Mouse (Mus musculus) CD4-positive, CD25-positive, alpha-beta regulatory T cell, adult 4 months (primary cell): Measurements from ENCODE around the gene Gm867. TPM values are rescaled to one million over a fixed set of nuclear protein-coding genes. Genes with fewer than 3 reads are reported as not detected.

Source experiments
- ATAC-seq: one replicate; pipeline ENCODE4 v1.8.0; 2017
- polyA plus RNA-seq, 2 experiments: library from polyadenylated mRNA; unstranded; fragments of 100-300 nt; shearing (Covaris generic); gene quantifications; one replicate each; pipeline ENCODE4 v1.2.1; 2017

Gm867 gene
- polyA plus RNA-seq, 2 experiments from 2014 or later = 0.27 TPM; not detected in 1

- no peak for ATAC-seq
Observed at GRCm38 (mm10) chr10:75936909-75937667, 3.4 kb downstream of the Gm867 start.

- peak; percentile 74 for ATAC-seq
Observed at GRCm38 (mm10) chr10:75935680-75936541, 4.6 kb downstream of the Gm867 start, which contains the start of gene Mmp11. Gene Mmp11, minus strand, starts transcription at chr10:75936496.

DNA sequence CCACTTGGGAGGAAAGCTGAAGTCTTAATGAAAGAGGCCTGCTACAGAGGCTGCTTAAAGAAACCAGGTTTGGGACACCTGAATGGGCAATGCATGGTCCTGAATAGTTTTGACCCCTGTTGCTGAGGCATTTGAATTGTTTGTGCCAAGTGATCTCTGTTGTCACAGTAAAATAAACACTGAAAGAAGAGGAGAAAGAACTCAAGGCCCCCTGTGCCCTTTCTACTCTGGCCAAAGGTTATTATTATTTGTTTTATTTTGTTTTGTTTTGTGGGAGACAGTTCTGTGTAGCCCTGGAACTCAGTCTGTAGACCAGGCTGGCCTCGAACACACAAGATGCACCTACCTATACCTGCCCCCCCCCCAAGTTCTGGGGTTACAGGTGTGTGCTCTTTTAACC, 5.5 kb downstream of the Gm867 start:
- ATAC-seq = no peak

DNA sequence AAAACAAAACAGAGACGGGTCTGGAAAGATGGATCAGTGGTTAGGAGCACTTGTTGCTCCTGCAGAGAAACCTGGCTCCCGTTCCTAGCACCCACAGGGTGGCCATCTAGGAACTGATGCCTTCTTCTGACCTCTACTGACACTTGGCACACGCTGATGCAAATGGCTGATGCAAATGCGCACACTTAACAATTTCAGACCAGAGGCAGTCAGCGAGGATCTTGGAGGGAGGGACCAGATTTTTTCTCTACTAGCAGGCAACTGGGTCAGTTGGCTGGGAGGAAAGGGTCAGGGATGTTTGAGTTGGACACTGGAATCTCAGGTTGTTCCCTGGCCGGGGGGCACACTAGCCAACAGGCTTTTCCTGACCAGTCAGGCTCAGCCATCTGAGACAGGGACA, 7.6 kb downstream of the Gm867 start, which contains the start of gene Chchd10:
TSS of gene Chchd10 (plus strand) at position 240 of the 400 bp plus-strand sequence.
- ATAC-seq = no peak

GRCm38 (mm10) chr10:75932081-75932678, 8.3 kb downstream of the Gm867 start:
- ATAC-seq = peak; percentile 51

DNA sequence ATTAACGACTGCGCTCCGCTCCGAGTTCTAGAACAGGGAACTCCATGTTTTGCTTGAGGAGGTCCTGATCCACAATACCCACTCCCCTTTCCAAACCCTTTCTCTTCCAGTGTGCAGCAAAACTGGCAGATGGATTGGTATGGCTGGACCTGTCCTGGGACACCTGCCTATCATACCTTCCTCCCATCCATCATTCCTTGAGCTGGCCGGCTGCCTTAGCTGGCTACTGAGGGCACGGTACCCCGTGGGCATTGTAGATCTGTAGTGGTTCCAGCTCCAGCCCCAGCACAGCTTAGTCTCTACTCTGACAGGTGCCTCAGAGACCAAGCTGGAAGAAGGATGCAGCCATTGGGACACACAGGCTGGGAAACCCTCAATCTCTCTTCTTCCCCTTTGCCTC, 9.2 kb downstream of the Gm867 start:
- no peak for ATAC-seq

GRCm38 (mm10) chr10:75930304-75930703, 10.2 kb downstream of the Gm867 start:
- no peak for ATAC-seq

DNA sequence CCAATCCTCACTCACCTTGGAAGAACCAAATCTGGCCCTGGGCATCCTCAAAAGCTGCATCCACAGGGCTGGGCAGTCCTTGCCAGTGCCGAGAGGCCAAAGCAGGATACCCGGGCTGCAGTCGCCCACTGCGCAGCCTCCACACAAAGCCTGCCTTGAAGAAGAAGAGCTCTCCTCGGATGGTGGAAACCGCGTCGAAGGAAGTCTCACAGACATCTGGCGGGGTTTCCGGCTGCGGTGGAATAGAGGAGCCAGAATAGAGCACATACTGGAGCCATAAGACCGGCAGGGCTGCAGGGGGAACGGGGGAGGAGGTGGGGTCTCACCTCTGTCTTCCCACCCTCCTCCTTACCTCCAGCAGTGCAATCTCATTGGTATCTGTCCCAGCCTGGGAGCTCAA, 14.1 kb downstream of the Gm867 start:
- no peak for ATAC-seq

- ATAC-seq = no peak
Observed at GRCm38 (mm10) chr10:75924324-75924723, 16.1 kb downstream of the Gm867 start.

DNA sequence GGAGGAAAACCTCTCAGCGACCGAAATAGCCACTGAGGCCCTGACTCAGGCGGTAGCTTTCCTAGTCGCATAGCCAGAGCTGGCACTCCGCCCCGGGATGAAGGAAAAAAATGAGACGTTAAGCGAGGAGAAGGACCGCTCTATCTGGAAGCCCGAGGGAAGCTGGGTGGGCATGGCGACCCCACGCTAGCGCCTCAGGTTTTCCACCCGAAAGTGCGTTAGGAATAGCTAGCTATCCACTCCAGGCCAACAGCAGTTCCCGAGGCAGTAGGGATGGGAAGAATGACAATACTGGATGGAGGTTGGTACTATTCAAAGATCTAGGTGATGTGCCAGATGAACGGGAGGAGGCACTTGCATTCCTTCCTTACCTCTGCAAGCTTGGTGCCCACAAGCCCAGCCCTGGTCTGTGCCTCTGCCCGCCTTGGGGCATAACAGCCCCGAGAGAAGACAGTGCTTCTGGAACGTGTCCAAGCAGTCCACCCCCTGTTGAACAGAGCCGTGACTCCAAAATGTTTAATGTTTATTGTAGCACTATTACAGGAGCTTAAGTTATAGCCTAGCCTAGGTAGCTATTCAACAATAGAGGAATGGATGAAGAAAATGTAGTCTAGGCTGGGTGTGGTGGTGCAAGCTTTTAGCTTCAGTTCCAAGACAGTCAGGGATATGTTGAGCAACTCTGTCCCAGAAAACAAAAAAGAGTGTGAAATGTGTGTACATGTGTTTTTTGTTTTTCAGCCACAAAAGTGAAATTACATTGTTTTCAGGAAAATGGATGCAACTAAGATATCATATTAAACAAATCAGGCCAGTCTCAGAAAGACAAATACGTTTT, 18.5 kb downstream of the Gm867 start:
- ATAC-seq = peak; percentile 19

DNA sequence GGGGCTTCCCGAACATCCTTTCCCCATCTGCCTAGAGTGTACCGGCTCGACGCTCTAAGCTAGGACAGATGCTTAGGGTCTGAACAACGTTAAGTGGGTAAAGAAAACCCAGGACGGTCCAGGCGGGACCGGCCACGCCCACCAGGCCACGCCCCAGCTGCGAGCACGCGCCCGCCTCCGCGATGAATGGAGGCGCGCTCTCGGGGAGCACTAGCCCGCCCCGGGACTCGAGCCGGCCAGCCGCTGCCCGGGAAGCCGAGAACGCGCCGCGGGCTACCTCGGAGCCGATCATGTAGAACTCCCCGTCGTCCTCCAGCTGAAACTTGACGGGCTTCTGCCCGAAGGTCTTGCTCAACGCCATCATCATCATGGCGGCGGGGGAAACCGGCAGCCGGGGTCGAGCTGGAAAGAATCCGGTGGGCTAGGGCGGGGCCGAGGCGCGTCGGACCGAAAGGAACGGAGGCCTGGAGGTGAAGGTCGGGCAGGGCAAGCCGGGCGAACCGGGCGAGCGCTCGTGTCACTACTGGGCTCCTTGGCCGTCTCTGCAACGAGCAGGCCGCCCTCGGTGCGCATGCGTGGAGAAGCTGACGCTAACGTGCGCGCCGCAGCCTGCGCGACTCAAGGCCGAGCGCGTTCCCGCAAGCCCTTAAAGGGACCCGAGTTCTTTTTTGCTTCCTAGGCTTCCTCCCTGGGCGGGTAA, 19.3 kb downstream of the Gm867 start, which contains the start of gene Smarcb1:
TSS of gene Smarcb1 (minus strand) at position 592 of the 700 bp plus-strand sequence.
- ATAC-seq = peak; percentile 89

GRCm38 (mm10) chr10:75919026-75919425, 21.4 kb downstream of the Gm867 start:
- ATAC-seq = no peak

DNA sequence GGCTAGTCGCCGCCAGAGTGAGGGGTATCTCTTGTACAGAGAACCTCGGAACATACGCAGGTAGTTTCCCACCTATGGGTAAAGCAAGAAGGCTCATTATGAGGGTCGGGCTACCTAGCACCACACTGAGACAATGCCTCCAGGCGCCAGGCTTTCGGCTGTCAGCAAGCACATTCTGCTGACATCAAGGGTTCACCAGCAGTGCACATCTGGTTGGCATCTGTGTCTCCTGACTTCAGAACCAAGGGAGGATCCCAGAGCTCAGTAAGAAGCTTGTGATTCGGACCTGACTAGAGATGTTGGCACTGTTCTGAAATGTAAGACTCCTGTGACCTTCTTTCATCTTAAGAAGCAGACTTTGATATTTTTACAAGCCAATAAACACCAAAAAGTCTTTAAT, 23.6 kb downstream of the Gm867 start:
- ATAC-seq = no peak

- ATAC-seq = no peak
Observed at GRCm38 (mm10) chr10:75915557-75915956, 24.9 kb downstream of the Gm867 start.

DNA sequence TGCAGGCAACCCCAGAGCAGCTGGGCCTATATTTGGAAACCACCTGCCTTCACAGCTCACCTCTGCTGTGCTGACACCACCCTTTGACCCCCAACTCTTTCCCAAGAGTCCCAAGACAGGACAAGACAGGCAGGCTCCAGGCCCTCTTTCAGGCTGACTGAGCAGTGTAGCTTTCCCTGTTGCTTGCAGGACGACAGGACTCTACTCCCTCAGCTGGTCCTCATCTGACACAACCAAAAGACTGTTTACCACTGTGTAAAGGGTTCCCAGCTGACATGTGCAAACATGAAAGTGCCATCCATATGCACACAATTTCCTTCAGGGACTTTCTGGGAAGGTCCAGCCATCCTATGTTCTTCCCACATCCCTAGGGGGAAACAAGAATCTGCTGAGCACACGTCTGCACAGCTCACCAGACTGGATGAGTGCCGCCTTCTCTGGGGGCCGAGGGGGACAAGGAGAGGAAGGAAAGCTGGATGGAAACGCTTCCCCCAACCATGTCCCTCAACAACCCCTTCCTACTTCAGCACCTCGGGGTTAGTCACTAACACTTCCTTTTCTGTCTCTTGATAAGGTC, 27.4 kb downstream of the Gm867 start:
- no peak for ATAC-seq

- ATAC-seq = no peak
Observed at GRCm38 (mm10) chr10:75910698-75911097, 29.8 kb downstream of the Gm867 start.

DNA sequence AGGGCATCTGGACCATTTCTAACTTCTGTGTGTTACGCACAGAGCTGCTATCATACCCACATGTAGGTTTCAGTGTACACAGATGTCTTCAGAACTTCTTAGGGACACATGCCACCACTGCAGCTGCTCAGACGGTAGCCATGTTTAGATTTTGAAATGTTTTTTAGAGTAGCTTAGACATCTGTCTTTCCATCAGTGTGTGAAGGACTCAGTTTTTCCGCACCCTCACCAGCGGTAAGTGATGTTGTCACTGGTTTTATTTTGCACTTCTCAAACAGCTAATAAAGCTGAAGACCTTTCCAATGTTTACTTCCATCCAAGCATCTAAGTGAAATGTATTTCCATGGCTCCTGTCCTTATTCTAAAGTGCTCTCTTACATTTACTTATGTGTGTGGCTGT, 33.6 kb downstream of the Gm867 start:
- ATAC-seq = no peak

DNA sequence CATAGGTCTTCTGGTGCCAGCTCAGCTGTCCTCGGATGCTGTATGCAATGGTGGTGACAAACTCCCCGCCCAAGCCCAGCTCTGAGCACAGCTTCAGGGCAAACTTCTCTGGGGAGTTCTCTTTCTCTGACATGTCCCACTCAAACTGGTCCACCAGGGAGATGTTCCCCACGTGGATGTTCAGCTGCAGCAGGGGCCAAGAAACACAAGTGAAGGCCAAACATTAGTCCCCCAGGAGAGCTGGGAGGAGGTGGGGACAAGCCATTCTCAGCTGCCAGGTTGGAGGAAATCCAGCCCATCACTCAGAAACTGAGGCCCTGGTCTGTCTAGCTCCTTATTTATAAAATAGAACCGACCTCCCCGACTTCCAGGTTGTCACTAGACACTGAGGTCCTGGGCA, 36.1 kb downstream of the Gm867 start:
- no peak for ATAC-seq

DNA sequence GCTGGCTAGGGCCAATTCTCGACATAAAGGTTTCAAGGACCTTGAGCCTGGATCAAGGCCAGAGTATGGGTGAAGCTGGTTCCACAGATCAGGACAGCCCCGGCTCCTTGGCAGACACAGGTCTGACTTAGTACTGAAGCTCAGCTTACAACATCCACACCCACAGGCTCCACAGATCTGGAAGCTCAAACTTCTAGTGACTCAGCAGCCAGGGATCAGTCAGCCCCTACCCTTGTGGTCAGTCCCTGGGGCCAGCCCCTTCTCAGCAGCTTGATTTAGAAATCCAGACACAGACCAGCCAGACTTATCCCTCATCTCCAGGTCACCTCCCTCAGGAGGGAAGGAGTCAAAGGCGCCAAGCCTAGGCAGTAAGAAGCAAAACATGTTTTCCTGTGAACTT, 41.6 kb downstream of the Gm867 start:
- ATAC-seq = no peak

GRCm38 (mm10) chr10:75898039-75898564, 42.4 kb downstream of the Gm867 start:
- ATAC-seq = no peak

- ATAC-seq = no peak
Observed at GRCm38 (mm10) chr10:75897373-75897772, 43.1 kb downstream of the Gm867 start.
